Mouse (Mus musculus) C2C12 (cell line): ENCODE results near the gene Timp3. TPM values are rescaled to one million over a fixed set of nuclear protein-coding genes. Genes with fewer than 3 reads are reported as not detected.

Experiments
- H3K27me3 ChIP-seq: one replicate; pipeline ENCODE4 v1.6.1; 2011; ENCODE audit not compliant: control insufficient read depth, insufficient read depth, insufficient read length
- H3K36me3 ChIP-seq: one replicate; pipeline ENCODE4 v1.6.1; 2011; ENCODE audit not compliant: control insufficient read depth, insufficient read depth
- H3K4me3 ChIP-seq: one replicate; pipeline ENCODE4 v1.5.1; 2011; ENCODE audit warnings: mild to moderate bottlenecking, control low read depth; ENCODE audit not compliant: poor library complexity, insufficient read depth, severe bottlenecking
- H3K79me2 ChIP-seq: one replicate; pipeline ENCODE4 v1.6.1; 2011; ENCODE audit not compliant: control insufficient read depth, insufficient read depth
- H3K79me3 ChIP-seq: one replicate; pipeline ENCODE4 v1.6.1; 2011; ENCODE audit warnings: low read depth, control low read depth
- H3ac ChIP-seq: one replicate; pipeline ENCODE3; 2011; ENCODE audit warnings: low read depth; ENCODE audit not compliant: control insufficient read depth, insufficient read length
- CEBPB ChIP-seq: IDR thresholded peaks from one replicate; pipeline ENCODE4 v1.6.1; 2011; ENCODE audit warnings: low read depth, mild to moderate bottlenecking, control low read depth, moderate library complexity
- CTCF ChIP-seq: IDR thresholded peaks from one replicate; pipeline ENCODE4 v1.5.1; 2011; ENCODE audit not compliant: control insufficient read depth, insufficient read depth, insufficient read length
- FOSL1 ChIP-seq: IDR thresholded peaks from one replicate; pipeline ENCODE4 v1.8.0; 2011; ENCODE audit warnings: mild to moderate bottlenecking, low read length; ENCODE audit not compliant: poor library complexity, insufficient read depth, severe bottlenecking
- MAX ChIP-seq: IDR thresholded peaks from one replicate; pipeline ENCODE4 v1.6.1; 2011; ENCODE audit warnings: mild to moderate bottlenecking, control low read depth
- MYOD1 ChIP-seq: IDR thresholded peaks from one replicate; pipeline ENCODE4 v1.6.1; 2011; ENCODE audit warnings: low read depth; ENCODE audit not compliant: control insufficient read depth, insufficient read length
- MYOG ChIP-seq: IDR thresholded peaks from one replicate; pipeline ENCODE4 v1.6.1; 2011; ENCODE audit not compliant: control insufficient read depth, insufficient read length; ENCODE audit errors: extremely low read depth
- USF1 ChIP-seq: IDR thresholded peaks from one replicate; pipeline ENCODE4 v1.6.1; 2011; ENCODE audit warnings: low read depth, mild to moderate bottlenecking, control low read depth, moderate library complexity
- polyA plus RNA-seq: library from polyadenylated mRNA; unstranded; fragments of >200 nt; fragmentation: generic; extraction: Trizol; gene quantifications from one replicate; pipeline ENCODE4 v1.2.1, GENCODE M21; 2012; ENCODE audit warnings: missing spikeins

Timp3 gene
- polyA plus RNA-seq, 1 experiment = 57.7 TPM

DNA sequence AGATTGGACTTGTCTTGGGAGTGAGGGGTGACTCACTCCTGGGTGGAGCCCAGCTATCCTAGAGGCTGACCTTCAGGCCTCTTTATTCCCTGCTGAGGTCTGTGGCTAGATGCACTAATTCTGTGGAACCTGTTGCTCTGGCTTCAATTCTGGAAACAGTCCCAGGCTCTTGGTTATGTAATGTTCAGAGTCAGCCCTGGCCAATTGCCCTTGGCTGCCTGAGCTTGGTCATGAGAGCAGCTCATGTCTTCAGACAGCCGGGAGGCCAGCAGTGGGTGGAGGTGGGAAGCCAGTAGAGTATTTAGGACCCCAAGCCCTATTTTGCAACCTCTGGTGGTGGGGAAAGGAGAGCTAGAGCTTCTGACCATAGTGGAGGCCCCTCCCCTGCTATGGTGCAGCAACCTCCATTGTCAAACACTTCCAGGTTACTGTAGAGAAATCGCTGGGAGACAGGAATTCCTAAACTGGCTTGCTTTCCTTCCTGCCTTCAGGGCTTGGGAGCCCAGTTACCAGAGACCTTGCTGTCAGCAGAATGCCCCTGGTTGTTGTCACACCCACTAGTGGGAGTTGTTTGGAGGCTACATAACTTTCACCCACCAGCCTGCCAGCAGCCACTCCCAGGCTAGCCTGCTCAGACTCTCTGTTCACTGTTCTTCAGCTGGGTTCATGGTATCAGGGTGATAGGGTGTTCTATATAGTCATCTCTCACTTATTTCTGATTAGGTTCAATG is 39.6 kb downstream of the Timp3 start:
- Histone ChIP-seq H3K79me3 (peaks cover 14% of the 10 kb centered on the region), H3ac (no peak overlapping the region), H3K27me3 (no peaks in the 10 kb centered on the region), H3K4me3 (no peak overlapping the region), H3K36me3 (peaks cover 70% of the 10 kb centered on the region), H3K79me2 (peaks cover 69% of the 10 kb centered on the region)
- TF ChIP-seq USF1 (no peak), FOSL1 (peak; percentile 54), CEBPB (peak; percentile 67)

DNA sequence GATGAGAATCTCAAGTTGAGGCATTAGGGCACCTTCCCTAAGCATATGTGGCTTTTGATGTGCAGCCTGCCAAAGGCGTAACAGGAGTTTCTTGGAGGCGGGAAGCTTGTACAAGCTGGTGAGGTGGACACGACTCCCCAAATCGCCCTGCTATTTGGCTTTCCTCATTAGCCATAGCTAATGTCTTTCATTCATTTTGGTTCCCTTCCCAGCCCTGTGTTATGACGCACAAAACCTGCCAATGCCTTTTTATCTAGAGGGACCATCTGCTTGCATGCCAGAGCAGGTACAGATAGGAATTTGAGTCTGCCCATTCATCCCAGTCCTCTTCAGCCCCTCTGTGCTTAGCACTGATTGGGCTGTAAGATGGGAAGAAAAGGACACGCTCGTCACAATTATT is 40.2 kb downstream of the Timp3 start:
- Histone ChIP-seq H3K36me3 (peaks cover 70% of the 10 kb centered on the region), H3K27me3 (no peaks in the 10 kb centered on the region), H3K4me3 (no peak overlapping the region), H3K79me2 (peaks cover 64% of the 10 kb centered on the region), H3ac (no peak overlapping the region), H3K79me3 (peaks cover 8% of the 10 kb centered on the region)
- TF ChIP-seq FOSL1 (no peak), MYOG (no peak), MYOD1 (no peak), MAX (no peak), CTCF (no peak), CEBPB (no peak), USF1 (no peak)

DNA sequence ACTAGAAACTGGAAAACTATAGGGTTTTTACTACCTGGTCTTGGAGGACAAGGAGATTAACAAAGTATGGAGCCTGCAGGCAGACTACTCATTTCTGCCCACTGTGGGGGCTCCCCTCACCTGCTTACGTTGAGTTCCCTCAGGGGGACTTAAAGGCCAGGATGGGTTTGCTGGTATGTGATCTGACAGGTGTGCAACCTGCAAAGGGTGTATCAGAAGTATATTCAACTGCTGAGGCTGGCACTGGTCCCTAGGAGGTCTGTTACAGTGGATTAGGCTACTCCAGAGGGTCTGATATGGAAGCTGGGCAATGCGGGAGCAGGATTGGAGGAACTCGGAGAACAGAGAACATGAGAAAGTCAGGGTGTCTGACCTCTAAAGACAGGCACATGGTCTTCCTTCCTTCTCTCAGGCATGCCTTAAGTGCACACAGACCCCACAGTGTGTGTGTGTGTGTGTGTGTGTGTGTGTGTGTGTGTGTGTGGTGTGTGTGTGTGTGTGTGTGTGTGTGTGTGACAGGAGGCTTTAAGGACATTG is 40.9 kb downstream of the Timp3 start:
- Histone ChIP-seq H3K36me3 (peaks cover 70% of the 10 kb centered on the region), H3ac (no peak overlapping the region), H3K27me3 (no peaks in the 10 kb centered on the region), H3K79me2 (peaks cover 58% of the 10 kb centered on the region), H3K79me3 (peaks cover 8% of the 10 kb centered on the region), H3K4me3 (no peak overlapping the region)
- TF ChIP-seq USF1 (no peak), MYOG (no peak), MYOD1 (no peak), CEBPB (no peak), FOSL1 (no peak), CTCF (no peak), MAX (no peak)

DNA sequence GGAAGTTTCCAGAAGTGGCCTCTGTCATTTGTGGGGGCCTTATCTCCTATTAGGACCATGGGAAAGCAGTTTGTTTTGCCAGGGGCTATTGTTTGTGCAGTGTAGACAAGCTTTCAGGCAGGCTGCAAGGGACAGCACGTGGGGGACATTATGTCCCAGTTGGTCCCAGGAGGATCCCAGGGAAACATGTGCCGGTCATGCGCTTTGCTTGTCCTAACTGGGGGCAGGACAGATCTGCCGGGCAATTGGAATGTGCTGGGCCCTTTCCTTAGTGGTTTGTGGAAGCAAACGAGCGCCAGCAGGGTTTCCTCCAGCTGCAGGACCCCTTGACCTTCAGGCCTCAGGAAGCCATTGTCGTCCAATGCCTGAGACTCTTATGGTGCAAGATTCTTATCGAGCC is 41.4 kb downstream of the Timp3 start:
- TF ChIP-seq USF1 (no peak), CEBPB (no peak), MYOD1 (no peak), MYOG (no peak), CTCF (no peak)
- Histone ChIP-seq H3K27me3 (no peaks in the 10 kb centered on the region), H3K36me3 (peaks cover 70% of the 10 kb centered on the region), H3ac (no peak overlapping the region), H3K4me3 (no peak overlapping the region), H3K79me2 (peaks cover 52% of the 10 kb centered on the region), H3K79me3 (peaks cover 4% of the 10 kb centered on the region)

DNA sequence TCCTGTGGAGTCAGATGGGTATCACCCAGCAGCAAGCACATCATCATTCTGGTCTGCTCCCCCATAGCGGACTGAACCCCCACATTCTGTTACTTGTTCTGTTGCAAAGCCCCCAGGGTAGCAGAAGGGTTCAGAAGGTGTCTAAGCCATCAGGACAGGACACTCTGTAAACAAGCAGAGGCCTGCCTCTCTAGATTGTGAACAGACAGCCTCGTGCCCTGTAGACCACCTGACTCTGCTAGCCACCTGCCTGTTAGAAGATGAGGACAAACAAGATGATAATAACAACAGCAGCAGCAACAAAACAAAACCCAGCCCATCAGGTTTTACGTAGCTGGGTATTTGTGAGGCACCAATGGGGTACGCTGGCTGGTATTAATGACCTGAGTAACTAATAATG is 42.0 kb downstream of the Timp3 start:
- peaks cover 47% of the 10 kb centered on the region for H3K79me2 ChIP-seq
- H3K79me3 ChIP-seq = peaks cover 4% of the 10 kb centered on the region
- H3K36me3 ChIP-seq = peaks cover 73% of the 10 kb centered on the region
- H3ac ChIP-seq = no peak overlapping the region
- no peak overlapping the region for H3K4me3 ChIP-seq
- no peaks in the 10 kb centered on the region for H3K27me3 ChIP-seq
- TF ChIP-seq USF1 (no peak), MAX (no peak), CTCF (no peak), FOSL1 (no peak), MYOD1 (no peak), CEBPB (no peak), MYOG (no peak)

DNA sequence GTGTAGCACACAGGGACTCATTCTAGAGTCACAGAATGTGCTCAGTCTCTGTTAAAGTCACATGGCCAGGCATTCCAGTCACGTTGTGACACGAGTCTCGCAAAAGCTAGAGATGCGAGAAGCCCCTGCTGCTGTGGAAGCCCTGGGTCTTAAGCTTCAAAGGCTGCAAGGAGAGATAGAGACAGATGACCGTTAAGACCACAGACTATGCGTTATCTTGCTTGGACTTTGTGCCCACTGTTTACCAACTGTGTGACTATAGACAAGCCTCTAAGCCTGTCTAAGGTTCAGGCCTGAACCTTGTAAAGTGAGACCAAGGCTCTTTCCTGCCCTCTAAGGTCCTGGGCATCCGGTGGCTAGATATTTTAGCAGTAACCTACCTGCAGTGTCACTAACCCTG is 42.5 kb downstream of the Timp3 start:
- H3K79me3 ChIP-seq = peaks cover 4% of the 10 kb centered on the region
- H3K27me3 ChIP-seq = no peaks in the 10 kb centered on the region
- H3K79me2 ChIP-seq = peaks cover 42% of the 10 kb centered on the region
- no peak overlapping the region for H3K4me3 ChIP-seq
- peaks cover 79% of the 10 kb centered on the region for H3K36me3 ChIP-seq
- H3ac ChIP-seq = no peak overlapping the region
- TF ChIP-seq MYOD1 (no peak), USF1 (no peak), MAX (no peak), FOSL1 (no peak), CEBPB (no peak), CTCF (no peak), MYOG (no peak)
